Mouse (Mus musculus): ENCODE data around the gene Hat1. TPM values are rescaled to one million over a fixed set of nuclear protein-coding genes. Genes with fewer than 3 reads are reported as not detected.
"Not testable (repeated sequence)": the region's sequence is repeated elsewhere in the genome, so short reads cannot be mapped to it uniquely, and the experiment has no call there.

The Hat1 gene
- 10 to 100 TPM; 19.2 to 23.1 TPM for total RNA-seq (2021)

DNA sequence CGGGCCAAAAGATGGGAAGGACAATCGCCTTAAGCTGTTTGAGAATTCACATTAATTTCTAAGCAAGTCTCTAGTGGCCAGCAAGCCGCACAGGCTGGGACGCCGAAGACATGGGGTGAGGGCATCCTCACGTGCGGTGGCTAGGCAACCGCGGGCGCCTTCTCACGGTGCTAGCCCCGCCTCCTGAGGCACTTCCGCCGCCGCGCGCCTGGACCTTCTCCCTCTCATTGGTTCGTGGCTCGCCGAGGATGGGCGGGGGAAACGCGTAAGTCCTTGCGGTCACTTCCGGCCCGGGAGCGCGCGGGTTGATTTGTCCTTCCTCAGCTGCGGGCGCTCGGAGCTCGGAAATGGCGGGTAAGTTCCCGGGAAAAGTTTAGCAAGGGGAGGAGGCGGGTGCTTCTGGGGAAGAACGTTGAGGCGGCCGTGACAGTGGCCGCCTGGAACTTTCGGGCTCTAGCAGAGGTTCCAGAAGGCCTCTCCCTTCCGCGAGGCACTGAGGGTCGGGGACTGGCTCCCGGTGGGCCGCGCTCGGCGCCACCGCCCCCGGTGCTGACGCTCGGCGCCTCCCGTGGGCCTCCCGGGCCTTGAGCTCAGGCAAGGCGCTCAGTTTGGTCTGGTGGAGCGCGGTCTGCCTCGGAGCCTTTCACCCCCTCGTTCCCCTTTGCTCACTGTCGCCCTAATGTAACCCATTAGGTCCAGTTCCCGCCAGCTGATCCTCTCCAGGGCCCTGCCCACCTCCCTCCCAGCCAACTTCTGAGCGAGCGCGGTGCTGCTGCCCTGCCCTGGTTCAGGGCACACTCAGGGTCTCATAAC lies at the start of gene Hat1:
TSS of gene Hat1 (plus strand) at position 8 of the 813 bp plus-strand sequence.
- intact Hi-C loops (cut with DNase I): no loop called here

GRCm38 (mm10) chr2:71340126-71340525 lies 48.6 kb upstream of the Hat1 start:
- DNase-seq: no peak
- intact Hi-C loops (cut with DNase I): no loop called here

More for the DNA sequence above, at the start of gene Hat1:
- peak; percentile 97 for DNase-seq

DNA sequence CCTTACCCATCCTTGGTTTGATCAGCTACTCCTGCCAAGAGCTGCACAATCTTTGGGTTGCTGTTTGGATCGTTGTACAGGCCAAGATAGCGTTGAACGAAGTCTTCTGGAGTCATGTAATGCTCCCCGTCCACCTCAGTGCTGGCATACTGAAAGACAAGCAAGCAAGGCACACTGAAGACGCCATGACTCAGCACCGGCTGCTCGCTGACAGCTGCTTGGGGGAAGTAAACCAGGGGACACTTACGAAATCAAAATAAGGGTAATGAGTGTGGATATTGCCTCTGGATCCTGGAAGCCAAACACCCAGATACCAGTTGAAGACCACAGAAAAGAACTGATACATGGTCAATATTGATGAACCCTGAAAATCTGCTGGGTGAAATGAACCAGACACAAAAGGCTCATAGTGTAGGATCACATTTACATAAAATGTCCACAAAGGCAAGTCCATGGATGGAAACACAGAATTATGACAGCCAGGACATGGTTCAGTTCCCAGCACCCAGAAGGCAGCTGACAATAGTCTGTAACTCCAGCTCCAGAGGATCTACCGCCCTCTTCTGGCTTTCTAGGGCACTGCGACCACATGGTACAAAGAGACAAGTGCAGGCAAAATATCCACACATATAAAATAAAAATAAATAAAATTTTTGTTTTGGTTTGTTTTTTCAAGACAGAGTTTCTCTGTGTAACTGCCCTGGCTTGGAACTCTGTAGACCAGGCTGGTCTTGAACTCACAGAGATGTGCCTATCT lies 44.7 kb upstream of the Hat1 start:
- intact Hi-C loops (cut with DNase I): no loop called here
- no peak for DNase-seq

- DNase-seq: no peak
- intact Hi-C loops (cut with DNase I): no loop called here
Measured at GRCm38 (mm10) chr2:71347160-71347559, 41.6 kb upstream of the Hat1 start.

- no peak for DNase-seq
- intact Hi-C loops (cut with DNase I): no loop called here
Measured at GRCm38 (mm10) chr2:71347732-71348490, 40.8 kb upstream of the Hat1 start.

DNA sequence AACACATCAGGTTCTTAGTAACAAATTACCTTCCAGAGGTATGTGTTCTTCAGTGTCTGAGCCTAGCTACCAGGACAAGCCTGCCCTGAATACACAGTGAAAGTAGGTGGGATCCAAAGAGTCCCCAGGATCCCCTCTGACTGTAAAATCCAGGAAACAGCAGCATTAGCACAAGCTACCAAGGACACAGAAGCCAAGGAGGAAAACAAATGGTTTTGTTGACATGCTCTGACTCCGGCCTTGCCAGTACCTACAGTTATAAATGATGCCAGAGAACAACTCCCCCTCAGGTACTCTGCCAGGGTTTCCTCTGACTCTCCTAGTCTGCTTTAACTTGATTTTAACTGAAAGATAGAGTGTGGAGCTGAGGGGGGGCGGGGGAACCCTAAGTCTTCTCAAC lies 39.2 kb upstream of the Hat1 start:
- intact Hi-C loops (cut with DNase I): no loop called here
- DNase-seq: no peak

DNA sequence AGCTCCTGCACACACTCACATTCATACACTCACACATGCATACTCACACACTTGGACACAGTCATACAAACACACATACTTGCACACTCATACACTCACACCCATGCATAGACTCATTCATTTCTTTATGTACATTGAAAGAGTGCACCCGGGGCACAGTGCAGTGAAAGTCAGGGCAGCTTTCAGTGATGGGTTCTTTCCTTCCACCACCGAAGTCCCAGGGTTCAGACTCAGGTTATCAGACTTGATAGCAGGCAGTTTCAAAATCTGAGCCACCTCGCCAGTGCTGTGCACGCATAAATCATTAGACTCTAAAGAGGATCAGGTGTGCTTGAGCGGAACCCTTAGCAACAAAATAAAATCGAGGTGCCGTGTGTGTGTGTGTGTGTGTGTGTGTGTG lies 38.6 kb upstream of the Hat1 start:
- intact Hi-C loops (cut with DNase I): no loop called here
- no peak for DNase-seq

GRCm38 (mm10) chr2:71350904-71351726 lies 37.6 kb upstream of the Hat1 start:
- DNase-seq: no peak
- intact Hi-C loops (cut with DNase I): no loop called here

DNA sequence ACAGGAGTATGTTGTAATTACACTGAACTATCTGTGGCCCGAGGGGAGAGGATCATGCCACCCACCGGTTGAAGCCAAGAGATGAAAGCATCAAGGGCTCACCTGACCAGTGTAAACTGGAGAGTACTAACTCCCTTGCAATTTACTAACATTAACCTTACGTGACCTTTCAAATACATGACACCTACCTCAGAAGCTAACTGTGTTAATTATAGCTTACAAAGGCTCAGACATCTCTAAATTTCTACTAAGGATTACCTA lies 37.1 kb upstream of the Hat1 start:
- intact Hi-C loops (cut with DNase I): no loop called here
- no peak for DNase-seq

GRCm38 (mm10) chr2:71353306-71354054 lies 35.3 kb upstream of the Hat1 start:
- DNase-seq: no peak

DNA sequence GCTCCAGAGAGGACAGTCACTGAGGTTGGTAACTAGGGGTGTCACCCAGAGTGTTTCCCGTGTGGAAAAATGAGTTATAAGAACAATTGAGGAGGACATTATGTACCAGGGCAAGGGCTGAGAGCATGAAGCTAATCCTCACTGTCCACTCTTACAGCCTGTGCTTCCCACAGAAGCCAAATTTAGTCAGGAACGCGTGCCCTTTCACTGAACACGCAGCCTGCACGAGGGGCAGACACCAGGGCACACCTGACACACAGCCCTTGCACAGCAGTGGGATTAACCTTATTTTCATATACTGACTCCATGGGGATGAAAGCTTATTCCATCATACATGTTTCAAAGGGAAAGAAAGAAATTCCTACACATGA lies 34.7 kb upstream of the Hat1 start:
- intact Hi-C loops (cut with DNase I): no loop called here
- DNase-seq: no peak

More at GRCm38 (mm10) chr2:71353306-71354054, 35.3 kb upstream of the Hat1 start:
- intact Hi-C loops (cut with DNase I): no loop called here

DNA sequence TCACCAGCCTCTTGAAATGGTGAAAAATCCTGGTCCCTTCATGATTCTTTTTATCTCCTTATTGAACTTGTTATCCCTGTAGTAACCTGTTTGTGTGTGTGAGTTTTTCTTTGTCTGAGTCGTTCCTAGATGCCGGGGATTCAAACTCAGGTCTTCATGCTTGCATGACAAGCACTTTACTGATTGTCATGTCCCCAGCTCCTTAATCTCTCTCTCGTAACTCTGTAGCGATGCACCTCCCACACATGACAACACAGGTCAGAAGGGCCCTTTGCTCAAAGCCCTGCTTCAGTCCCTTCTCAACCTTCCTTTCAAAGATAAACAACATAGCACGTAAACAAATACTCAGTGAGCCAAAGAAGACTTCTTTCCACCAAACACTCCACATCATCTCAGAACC lies 30.4 kb upstream of the Hat1 start:
- intact Hi-C loops (cut with DNase I): no loop called here
- DNase-seq: no peak

DNA sequence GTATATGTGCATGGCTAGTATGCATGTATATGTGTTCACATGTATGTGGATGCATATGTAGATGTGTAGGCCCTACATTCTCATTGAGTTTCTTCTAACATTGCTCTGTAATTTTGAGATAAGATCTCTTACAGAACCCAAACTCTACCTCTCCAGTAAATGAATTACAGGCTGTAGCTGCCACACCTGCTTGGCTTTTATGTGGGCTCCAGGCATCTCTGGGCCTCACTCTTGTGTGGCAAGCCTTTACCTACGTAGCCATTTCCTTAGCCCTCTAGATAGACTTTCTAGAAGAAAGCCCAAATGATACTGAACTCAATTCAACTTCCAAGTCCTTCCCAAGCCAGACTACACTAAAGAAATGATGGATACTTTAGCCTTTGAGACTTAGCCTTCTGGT lies 28.6 kb upstream of the Hat1 start:
- intact Hi-C loops (cut with DNase I): no loop called here
- no peak for DNase-seq

DNA sequence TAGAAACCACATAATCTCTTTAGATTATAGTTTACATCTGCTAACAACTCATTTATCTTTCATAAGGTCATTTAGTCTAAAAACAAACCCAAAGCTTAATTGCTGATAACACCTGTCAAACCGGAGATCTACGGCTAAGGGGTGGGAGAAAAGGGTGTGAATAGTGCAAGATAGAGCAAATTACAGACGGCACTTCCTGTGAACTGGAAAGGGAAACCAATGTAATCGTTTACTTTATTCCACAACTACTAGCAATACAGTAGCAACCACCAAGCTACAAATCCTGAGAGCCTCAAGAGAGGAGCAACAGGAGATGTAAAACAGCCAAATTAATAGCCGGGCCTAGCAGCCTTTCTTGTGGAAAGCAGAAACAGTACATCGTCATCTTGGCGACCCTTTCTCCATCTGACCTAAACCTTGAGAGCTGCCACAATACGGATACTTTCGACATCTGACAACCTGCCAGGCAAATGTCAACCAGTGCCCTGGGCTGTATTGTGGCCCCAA lies 22.1 kb upstream of the Hat1 start:
- intact Hi-C loops (cut with DNase I): no loop called here
- DNase-seq: no peak

- intact Hi-C loops (cut with DNase I): no loop called here
- DNase-seq: peak; percentile 78
Measured at GRCm38 (mm10) chr2:71367125-71367880, 21.5 kb upstream of the Hat1 start, which contains the start of gene Slc25a12. Gene Slc25a12, minus strand, starts transcription at chr2:71367749.

DNA sequence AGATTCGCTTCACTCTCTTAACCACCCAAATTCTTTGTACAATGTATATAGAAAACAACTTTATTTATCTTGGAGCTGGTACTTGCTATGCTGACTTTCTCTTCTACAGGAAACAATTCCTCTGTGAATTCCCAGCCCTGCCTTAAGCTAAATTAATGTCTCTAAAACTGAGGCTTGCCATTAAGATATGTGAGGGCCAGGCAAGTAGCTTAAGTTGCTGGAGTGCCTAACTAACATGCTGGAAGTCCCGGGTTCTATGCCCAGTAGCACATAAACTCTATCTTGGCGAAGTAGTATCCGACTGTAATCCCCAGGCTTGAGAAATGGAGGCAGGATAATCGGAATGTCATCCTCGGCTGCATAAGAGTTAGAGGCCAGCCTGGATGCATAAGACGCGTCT lies 20.7 kb upstream of the Hat1 start:
- intact Hi-C loops (cut with DNase I): no loop called here
- DNase-seq: no peak

DNA sequence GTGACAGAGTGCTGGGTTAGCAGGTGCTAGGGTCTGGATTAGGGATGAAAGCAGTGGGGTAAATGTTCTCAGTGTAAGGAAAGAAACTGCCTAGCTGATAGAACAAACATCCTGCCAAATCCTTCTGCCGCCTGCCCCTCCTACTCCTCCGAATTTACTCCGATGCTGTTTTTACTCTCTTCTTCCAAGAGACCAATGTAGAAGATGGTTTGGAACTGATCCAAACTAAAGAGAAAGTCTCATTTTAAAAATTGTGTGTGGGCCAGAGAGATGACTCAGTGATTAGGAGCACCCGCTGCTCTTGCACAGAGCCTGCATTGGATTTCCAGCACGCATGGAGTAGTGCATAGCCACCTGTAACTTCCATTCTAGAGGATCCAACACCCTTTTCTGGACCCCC lies 17.0 kb upstream of the Hat1 start:
- intact Hi-C loops (cut with DNase I): no loop called here
- no peak for DNase-seq

DNA sequence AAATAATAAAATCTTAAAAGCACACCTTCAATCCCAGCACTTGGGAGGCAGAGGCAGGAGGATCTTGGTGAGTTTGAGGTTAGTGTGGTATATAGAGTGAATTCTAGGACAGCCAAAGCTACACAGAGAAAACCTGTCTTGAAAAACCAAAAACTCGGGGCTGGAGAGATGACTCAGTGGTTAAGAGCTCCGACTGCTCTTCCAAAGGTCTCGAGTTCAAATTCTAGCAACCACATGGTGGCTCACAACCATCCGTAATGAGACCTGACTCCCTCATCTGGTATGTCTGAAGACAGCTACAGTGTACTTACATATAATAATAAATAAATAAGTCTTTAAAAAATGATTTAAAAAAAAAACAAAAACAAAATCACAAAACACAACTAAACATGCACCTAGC lies 16.5 kb upstream of the Hat1 start:
- intact Hi-C loops (cut with DNase I); DNase-seq: not testable (repeated sequence)
